Mouse (Mus musculus) induced T-regulatory cell, adult 2 months (primary cell): ENCODE results near the gene Dtx3.
"Not testable (repeated sequence)": the region's sequence is repeated elsewhere in the genome, so short reads cannot be mapped to it uniquely, and the experiment has no call there.

Experiments used
- DNase-seq: peaks from one replicate; pipeline ENCODE4 v3.0.0-alpha.2; 2012; ENCODE audit warnings: low read depth

Dtx3 gene

DNA sequence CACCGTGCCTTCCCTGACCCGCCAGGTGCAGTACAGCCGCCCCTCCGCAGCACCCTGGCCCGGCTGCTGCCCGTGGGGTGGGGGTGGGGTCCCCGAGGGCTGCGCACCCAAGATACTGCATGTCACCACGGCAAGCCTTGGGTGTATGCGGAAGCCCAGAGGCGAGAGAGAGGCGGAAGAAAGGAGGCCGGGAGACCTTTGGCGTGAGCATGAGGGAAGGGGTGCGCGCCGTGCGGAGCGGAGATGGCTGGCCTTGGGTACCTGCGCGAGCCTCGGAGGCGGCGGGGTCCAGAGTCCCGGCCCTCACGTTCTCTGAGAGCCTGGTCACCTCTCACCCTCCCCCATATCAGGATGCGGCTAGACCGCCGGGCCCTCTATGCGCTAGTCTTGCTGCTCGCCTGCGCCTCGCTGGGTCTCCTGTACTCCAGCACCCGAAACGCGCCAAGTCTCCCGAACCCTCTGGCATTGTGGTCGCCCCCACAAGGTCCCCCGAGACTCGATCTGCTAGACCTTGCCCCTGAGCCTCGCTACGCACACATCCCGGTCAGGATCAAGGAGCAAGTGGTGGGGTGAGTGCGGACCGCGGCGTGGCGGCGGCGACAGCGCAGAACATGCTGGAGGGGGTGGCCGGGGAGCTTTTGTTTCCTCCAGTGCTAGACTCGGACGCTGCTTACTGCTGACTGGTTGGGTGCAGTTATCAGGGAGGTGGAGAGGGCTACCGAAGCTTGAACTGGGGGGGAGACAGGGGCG, 29.7 kb downstream of the Dtx3 start:
- DNase-seq: peak; percentile 91

GRCm38 (mm10) chr10:127165354-127165653, 30.2 kb downstream of the Dtx3 start:
- no peak for DNase-seq

DNA sequence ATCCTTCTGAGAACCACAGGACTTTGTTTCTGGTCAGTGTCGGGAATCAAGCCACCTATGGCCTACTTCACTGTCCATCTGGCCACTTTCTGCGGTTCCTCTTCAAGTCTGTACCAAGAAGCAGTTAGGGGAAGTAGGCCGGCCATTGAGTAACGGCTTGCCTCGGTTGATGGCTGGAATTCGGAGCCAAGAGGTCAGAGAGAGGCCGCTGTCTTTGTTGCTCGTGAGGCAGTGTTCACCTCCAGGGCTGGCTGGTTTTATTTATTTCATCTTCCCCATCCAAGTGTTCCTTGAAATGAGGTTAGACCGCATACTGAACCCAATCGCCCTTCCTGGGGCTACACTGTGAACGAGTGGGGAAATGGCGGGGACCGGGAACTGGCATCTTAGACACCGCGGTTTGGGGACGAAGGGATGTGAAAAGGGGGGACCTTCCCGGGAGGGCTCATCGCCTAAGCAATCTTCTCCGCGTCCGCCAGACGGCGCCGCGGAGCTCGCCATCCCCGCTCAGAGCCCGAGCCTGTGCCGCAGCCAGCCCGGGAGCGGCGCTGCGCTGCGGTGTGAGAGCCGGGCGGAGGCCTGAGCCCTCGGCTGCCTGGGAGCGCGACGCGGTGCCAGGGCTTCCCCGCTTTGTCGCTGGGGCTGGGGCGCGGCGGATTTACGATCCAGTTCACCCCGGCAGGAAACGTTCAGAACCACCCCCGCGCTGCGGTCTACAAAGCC, 30.7 kb downstream of the Dtx3 start, which contains the start of gene B4galnt1:
Gene B4galnt1, plus strand, starts transcription at position 595 of the 723 bp plus-strand sequence.
- DNase-seq: peak; percentile 93

- no peak for DNase-seq
Measured at GRCm38 (mm10) chr10:127164190-127164589, 31.3 kb downstream of the Dtx3 start.

- DNase-seq: peak; percentile 92
Measured at GRCm38 (mm10) chr10:127162771-127163261, 32.7 kb downstream of the Dtx3 start.

- DNase-seq: no peak
Measured at GRCm38 (mm10) chr10:127160728-127161127, 34.8 kb downstream of the Dtx3 start.

GRCm38 (mm10) chr10:127160081-127160480, 35.4 kb downstream of the Dtx3 start:
- no peak for DNase-seq

DNA sequence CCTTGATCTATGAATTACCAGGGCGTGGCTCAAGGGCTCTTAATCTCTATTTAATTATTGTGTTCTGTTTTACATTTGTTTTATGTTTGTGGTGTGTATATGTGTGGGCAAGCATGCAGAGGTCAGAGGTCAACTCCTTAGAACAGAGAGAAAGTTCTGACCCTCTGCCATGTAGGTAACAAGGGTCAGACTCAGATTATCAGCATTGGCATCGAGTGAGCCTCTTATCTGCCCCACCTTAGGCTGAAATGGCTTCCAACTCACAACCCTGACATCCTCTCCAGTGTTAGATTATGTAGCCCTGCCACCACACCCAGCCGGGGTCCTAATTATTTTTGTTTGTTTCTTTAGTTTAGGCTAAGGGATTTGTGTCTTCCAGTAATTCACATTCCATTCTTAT, 37.1 kb downstream of the Dtx3 start:
- DNase-seq: no peak

- no peak for DNase-seq
Measured at GRCm38 (mm10) chr10:127156511-127156910, 39.0 kb downstream of the Dtx3 start.

GRCm38 (mm10) chr10:127156089-127156488, 39.4 kb downstream of the Dtx3 start:
- DNase-seq: no peak

GRCm38 (mm10) chr10:127154652-127155051, 40.9 kb downstream of the Dtx3 start:
- DNase-seq: no peak

- no peak for DNase-seq
Measured at GRCm38 (mm10) chr10:127154241-127154640, 41.3 kb downstream of the Dtx3 start.

DNA sequence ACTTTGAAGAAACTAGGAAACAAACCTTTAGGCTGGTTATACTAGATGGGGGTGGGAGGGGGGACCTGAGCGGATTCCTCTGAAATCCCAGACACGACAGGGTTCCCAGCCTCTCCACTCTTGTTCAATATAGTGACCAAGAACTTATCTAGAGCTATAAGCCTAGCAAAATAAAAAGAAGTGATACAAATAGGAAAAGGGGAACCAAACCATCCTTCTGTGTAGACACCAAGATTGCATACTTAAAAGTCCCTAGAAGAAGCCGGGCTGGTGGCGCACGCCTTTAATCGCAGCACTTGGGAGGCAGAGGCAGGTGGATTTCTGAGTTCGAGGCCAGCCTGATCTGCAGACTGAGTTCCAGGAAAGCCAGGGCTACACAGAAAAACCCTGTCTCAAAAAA, 42.2 kb downstream of the Dtx3 start:
- no peak for DNase-seq

- DNase-seq: not testable (repeated sequence)
Measured at GRCm38 (mm10) chr10:127152556-127152955, 43.0 kb downstream of the Dtx3 start.

- DNase-seq: peak; percentile 52
Measured at GRCm38 (mm10) chr10:127151233-127151632, 44.3 kb downstream of the Dtx3 start.

- DNase-seq: peak; percentile 77
Measured at GRCm38 (mm10) chr10:127150471-127150872, 45.1 kb downstream of the Dtx3 start.

DNA sequence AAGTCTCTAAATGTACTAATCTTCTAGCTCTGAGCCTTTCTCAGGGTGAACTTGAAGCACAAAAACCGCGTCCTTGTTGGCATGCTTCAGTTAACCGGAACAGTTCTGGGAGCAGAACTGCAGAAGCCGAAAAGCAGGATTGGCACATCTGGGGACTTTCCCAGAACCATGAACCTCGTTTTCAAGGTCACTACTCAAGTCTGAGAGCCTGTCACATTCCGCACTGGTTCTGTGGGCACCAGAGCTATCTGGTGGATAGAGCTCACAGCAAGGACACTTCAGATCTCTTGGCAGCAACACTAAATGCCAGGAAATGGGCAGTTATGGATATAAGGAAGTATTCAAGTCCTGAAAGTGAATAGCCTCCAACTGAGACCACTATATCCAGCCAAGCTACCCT, 48.4 kb downstream of the Dtx3 start:
- no peak for DNase-seq

DNA sequence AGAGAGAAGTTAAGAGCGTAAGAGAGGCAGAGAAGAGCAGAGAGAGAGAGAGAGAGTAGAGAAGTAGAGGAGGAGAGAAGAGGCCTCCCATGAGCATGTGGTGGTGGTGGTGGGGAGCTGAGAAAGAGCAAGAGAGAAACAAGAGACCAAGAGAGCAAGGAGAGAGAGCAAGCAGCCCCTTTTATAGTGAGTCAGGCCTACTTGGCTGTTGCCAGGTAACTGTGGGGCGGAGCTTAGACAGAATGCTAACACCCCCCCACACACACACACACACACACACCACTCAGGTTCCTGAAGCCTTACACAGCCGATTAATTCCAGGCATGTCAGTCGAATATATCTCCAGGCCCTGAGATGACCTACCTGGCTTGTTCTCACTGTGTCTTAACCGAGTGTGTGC, 50.2 kb downstream of the Dtx3 start:
- peak; percentile 55 for DNase-seq

DNA sequence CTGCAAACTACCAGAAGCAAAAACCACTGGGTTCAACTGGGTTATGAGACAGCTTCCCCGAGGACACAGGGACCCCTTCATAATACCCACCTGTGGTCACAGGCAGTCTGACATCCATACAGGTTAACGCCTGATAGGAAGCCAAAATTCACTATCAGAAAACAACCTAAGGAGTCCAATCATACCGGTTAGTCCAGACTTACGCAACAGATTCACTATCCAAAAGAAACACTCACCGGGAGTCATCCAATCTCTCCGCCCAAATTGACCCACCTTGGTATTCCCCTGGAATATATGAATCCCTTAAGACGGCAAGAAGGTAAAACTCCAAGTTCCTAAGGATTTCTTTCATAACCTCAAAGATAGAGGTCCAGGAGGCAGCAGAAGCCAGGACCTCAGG, 51.0 kb downstream of the Dtx3 start:
- no peak for DNase-seq

- DNase-seq: no peak
Measured at GRCm38 (mm10) chr10:127143228-127143627, 52.3 kb downstream of the Dtx3 start.

DNA sequence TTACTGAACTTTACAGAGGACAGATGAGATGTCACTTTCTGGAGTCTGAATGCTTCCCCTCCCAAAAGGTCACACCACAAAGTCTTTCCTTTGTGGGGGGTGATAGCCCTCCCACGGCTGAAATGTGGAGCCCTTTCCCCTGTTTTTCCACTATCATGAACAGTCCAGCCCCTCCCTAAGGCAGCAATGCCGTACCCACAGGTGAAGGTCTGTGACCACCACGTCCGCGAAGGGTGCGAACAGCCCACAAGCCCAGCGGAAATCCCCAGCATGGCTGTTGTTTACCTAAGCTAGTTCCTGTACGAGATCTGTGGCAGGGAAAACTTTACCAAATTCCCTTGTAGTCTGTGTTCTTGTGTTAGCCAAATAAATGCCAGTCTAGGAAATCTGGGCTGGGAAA, 54.0 kb downstream of the Dtx3 start:
- DNase-seq: peak; percentile 92

- peak; percentile 78 for DNase-seq
Measured at GRCm38 (mm10) chr10:127140971-127141370, 54.6 kb downstream of the Dtx3 start.
